Mouse (Mus musculus) CD4-positive naive resting alpha-beta T cell, adult 76 days (primary cell): ENCODE data around the gene Olfr881. TPM values are rescaled to one million over a fixed set of nuclear protein-coding genes. Genes with fewer than 3 reads are reported as not detected.

Experiments
- total RNA-seq: library from RNA; stranded (reverse); gene quantifications from one replicate; pipeline ENCODE4 v1.2.4, GENCODE M21; 2023

The Olfr881 gene
- total RNA-seq: not detected

GRCm38 (mm10) chr9:37991525-37991924 is at the start of gene Olfr881:
TSS of gene Olfr881 (plus strand) at chr9:37991825.

GRCm38 (mm10) chr9:38025508-38025907 is 33.9 kb downstream of the Olfr881 start, which contains the start of gene Olfr883:
TSS of gene Olfr883 (plus strand) at chr9:38025808.

Other genes starting within 250 kb of the Olfr881 start
- gene Olfr874, start 246.7 kb upstream of the Olfr881 start, total RNA-seq: not detected
- gene Olfr875, start 220.0 kb upstream of the Olfr881 start, total RNA-seq: not detected
- not detected for gene Olfr876, start 188.8 kb upstream of the Olfr881 start, total RNA-seq
- gene Olfr877, start 137.6 kb upstream of the Olfr881 start, total RNA-seq: not detected
- not detected for gene Olfr145, start 95.1 kb upstream of the Olfr881 start, total RNA-seq
- gene Olfr878, start 74.0 kb upstream of the Olfr881 start, total RNA-seq: not detected
- not detected for gene Olfr883, start 34.0 kb downstream of the Olfr881 start, total RNA-seq
- gene Olfr884, start 54.7 kb downstream of the Olfr881 start, total RNA-seq: not detected
- gene Olfr885, start 69.5 kb downstream of the Olfr881 start, total RNA-seq: not detected
- gene Olfr887, start 92.2 kb downstream of the Olfr881 start, total RNA-seq: not detected
- gene Olfr888, start 116.3 kb downstream of the Olfr881 start, total RNA-seq: not detected
- not detected for gene Olfr889, start 123.4 kb downstream of the Olfr881 start, total RNA-seq
- not detected for gene Olfr890, start 150.7 kb downstream of the Olfr881 start, total RNA-seq
- not detected for gene Olfr891, start 189.0 kb downstream of the Olfr881 start, total RNA-seq
- not detected for gene Olfr893, start 216.5 kb downstream of the Olfr881 start, total RNA-seq
- not detected for gene Olfr894, start 226.2 kb downstream of the Olfr881 start, total RNA-seq